Mouse (Mus musculus): ENCODE results near the gene Tmem163.
A peak's percentile ranks its signal among the peaks of the same experiment; 100 is the strongest.

Gene Tmem163

DNA sequence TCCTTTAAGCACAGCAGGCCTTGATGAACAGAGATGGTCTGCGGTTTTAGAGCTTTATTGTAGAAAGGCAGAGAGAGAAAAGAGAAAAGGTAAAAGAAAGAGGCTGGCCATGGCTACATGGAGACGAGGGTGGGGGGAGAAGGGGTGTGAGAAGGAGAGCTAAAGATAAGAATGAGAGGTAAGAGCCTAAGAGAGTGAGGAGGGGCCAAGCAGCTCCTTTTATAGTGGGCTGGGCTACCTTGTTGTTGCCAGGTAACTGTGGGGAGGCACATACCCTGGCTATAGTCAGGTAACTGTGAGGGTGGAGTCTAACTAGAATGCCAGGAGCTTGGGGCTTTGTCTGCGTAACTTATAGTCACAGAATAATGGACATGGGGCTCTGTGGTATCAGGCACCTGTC is 110.7 kb downstream of the Tmem163 start:
- DNase-seq (ENCODE audit: low spot score in 2 of 2), result no peak

DNA sequence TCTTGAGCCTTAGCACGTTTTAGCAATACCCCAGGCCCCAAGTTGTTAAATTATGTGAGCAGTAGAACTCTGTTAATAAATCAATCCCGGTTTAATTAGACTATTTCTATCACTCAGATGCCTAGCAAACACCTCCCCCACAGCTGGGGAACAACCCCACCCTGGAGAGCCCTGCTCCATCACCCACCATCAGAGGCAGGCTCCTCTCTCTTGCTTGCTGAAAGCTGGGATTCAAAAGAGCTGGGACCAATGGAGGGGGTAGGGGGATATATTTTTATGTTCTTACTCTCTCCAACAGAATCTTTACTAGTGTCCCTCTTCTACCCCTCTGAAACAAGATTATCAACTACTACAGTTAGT is 122.9 kb downstream of the Tmem163 start:
- DNase-seq (ENCODE audit: low spot score in 2 of 2), result no peak

DNA sequence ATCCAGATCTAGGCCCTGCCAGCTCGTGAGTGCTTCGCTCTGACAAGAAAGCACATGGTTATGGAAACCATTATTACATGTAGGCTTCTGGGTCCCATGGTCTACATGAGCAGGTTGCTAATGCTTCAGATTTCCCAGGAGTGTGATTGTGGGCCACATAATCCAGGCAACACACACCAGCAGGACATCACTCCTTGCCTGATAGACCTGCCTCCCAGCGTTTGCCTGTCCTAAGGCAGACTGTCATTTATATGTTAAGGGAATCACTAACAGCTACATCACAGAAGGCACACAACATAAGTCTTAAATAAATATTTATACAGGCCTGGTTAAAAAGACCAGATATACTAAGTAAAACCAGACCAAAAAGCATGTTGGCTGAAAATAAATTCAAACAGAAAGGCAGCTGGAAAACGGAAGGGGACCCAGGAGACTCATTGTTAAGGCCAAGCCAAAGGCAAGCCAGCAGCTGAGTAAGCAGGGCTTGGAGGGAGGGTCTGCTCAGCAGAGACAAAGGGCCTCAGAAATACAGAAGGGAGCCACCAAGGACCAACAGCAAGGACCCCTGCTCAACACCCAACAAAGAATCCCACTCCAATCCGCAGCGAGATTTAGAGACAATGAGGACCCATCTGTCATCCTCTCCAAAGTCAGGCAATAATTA is 123.4 kb downstream of the Tmem163 start:
- DNase-seq (ENCODE audit: low spot score in 2 of 2), result no peak

DNA sequence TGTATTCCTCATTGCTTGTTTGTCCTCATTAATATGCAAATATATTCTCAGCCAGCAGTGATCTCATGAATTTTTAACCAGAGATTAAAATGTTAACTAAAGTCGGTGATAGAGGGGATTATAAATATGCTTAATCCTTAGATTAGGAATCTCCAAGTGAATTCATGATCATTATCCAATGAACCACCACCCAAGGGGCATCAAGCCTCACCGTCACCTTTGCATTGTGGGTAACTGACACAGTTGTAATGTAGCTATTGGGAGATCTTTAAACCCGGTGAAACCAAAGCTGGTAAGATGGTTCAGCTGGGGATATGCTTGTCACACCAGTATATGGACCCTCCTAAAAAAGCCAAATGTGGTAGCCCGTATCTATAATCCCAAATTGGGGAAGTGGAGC is 131.3 kb downstream of the Tmem163 start:
- DNase-seq (ENCODE audit: low spot score in 2 of 2), result no peak

DNA sequence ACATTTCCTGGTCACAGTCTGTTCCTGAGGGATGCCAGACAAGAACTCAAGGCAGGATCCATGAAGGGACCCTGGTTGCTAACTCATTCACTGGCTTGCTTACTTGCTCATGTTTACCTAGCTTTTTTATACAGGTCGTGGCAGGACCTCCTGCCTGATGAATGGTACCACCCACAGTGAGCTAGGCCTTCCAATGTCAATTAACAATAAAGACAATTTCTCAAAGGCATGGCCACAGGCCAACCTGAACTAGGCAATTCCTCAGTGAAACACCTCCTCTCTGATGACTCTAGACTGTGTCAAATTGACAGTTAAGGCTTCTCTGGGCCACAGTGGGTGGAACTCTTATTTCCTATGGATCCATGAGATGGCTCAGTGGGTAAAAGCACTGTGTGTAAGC is 136.6 kb downstream of the Tmem163 start:
- DNase-seq (ENCODE audit: low spot score in 2 of 2), result no peak

DNA sequence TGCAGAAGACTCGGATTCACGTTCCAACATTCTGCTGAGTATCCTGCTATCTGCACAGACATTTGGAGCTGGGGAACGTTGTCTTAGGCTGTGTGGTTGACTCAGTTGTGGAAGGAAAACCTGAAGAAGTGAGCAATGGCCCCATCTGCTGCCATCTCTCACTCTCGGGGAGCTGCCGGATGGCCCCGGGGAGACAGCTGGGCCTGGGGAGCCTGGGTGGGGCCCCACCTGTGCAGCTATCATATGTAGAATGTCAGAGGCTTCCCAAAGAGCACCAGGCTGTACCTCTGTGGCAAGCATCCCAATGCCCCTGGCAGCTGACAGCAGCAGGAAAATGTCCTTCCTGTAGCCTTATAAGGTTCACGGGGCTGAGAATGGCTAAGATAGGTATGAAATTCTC is 137.4 kb downstream of the Tmem163 start:
- no peak for DNase-seq (ENCODE audit: low spot score in 2 of 2)

DNA sequence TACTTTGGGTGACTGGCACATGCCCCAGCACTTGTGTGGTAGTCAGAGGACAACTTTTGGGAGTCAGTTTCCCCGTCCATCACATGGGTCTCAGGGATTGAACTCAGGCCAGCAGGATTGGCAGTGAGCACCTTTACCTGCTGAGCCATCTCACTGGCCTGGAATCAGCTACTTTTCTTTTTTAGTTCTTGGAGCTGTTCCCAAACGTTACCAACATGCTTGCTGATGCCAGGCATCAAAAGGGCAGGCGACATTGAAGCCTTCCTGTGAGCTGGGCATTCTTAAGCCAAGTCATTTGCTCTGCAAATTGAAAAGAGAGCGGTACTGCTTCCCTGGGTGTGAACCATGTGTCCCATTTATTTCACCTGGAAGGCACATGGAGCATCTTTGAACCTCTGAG is 137.8 kb downstream of the Tmem163 start:
- DNase-seq (ENCODE audit: low spot score in 2 of 2), result no peak

DNA sequence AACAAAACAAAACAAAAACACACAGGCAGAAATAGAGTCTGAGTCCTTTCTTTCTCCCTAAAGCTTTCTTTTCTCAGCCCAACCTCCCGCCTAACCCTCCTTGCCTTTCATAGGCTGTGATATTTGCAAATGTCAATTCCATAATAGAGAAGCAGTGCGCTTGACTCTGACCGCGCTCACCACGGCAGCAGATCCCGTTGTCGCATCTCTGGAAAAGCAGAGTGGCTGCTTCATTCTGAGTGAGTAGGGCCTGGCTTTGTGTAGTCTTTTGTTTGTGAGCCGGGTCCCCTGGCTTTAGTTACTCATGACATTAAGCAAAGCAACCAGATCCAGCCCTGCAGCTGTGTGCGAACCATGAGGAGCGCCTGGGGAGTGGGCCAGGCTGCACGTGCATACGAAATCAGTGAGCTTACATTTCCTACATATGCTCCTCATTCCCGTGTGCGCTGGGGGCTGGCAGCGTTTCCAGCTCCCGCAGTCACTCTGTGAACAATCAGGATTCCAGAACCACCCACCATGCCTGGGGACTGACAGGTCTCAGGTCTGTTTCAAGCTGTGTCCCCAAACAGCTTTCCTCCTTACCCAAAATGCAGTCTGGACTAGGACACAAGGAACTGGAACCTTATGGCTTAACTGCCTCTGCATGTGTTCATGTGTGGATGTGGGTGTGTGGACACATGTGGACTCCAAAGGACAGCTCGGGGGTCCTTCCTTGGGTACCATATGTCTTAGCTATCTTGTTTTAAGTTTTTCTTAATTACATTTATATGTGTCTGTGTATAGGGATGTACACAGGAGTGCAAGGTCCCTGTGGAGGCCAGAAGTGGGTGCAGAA is 141.9 kb downstream of the Tmem163 start:
- no peak for DNase-seq (ENCODE audit: low spot score in 2 of 2)

DNA sequence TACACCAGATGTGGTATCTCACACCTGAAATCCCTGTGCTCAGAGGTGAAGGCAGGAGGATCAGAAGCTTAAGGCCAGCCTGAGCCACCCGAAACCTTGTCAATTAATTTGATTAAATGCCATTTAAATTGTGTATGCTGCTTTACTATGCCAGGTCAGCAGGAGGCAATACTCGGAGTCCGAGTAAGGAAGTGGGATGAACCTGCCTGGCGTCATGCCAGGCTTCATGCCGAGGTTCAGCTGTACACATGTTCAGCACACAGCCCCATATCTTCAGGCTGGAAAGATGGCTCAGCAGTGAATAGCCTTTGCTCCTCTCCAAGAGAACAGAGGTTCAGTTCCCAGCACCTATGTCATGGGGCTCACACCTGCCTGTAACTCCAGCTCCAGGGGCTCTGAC is 142.9 kb downstream of the Tmem163 start:
- DNase-seq (ENCODE audit: low spot score in 2 of 2), result no peak

DNA sequence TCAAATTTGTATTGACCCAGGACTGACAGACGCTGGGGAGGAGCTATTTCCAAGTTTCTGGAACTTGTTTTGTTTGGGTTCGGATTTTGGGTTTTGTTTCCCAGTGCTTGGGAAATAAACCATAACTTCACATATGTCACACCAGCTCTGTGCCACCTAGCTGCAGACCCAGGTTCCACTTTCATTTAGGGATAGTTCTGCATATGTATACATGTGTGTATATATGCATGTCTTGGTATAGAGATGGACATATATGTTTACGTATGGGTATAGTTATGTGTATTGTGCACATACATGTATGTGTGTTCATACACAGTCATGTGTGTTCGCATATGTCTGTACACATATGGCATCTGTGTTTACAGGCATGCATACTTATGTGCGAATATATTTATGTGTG is 147.6 kb downstream of the Tmem163 start:
- DNase-seq (ENCODE audit: low spot score in 2 of 2), result no peak

DNA sequence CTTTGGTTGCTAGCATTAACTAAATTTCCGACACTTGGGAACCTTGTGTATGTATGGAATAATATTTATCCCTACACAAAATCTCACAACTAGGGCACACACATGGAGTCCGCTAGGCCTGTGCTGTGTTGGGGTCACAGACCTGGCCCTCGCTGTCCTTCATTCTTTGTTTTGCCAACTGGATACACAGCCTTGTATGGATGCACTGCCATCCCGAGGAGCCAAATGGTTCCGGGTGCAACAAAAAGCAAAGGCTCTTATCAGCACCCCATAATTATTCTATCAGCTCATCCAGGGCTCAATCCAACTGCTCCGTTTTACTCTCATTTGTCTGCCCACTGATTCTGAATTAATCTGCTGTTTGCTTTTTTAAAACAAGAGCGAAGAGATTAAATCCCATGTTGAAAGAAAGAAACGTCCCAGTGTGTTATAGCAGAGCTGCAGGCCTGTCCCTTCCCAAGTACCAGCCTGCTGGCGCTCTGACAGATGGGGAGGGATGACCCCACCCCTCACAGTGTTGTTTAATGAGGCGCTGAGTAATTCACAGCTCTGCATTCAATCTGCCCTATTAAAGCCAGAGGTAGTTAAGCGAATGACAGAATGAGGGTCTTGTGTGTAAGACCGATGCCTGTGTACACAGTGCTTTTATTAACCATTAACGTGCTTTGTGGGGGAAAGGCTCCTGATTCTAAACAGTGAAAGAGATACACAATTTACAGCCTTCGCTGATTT is 148.3 kb downstream of the Tmem163 start:
- no peak for DNase-seq (ENCODE audit: low spot score in 2 of 2)

DNA sequence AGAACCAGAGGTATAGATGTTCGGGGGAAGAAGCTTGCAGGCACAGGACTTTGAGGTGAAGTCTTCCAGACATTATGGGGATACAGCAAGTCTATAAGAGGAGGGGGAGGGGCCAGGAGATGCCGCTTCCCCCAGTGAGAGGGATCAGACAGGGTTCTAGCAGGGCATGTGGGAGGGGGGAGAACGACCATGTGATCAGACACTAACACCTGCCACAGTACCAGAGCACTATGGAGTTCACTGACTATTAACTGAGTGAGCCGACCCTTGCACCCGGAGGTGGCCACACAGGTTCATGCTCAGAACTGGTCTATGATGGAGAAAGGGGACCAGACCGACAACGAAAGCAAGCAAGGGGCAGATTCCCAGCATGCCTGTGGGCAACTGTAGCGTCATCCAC is 156.0 kb downstream of the Tmem163 start:
- DNase-seq (ENCODE audit: low spot score in 2 of 2), result no peak

DNA sequence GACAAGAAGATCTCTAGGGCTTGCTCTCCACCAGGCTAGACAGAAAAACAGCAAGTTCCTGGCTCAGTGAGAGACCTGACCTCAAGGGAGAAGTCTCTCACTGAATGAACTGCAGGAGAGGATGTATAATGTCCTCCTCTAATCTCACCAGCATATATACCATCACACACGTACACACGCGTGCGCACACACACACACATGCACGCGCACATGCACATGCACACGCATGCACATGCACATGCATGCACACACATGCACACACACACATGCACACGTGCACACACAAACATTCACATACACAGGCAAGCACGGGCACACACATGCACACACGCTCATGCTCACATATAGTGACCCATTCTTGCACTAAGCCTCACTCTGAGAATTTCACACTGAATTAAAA is 164.5 kb downstream of the Tmem163 start:
- DNase-seq (ENCODE audit: low spot score in 2 of 2), result no peak

DNA sequence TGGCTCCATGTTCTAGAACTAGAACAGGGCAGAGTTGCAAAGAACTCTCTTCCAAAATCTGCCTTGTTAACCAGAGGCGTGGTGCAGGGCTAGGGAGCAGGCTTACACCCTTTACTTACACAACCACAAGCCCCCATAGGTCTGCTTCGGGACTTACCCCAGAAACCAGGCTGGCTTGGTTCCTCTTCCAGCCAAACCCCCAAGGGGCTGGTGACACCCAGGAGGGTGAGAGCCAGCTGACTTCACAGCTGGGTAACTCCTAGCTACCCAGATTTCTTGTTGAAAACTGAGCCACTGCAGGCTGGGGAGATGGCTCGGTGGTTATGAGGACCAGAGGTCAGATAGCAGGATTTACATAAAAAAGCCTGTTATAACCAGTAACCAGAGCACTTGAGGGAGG is 164.9 kb downstream of the Tmem163 start:
- DNase-seq (ENCODE audit: low spot score in 2 of 2), result peak in 1 of 2 experiments; percentile 88

DNA sequence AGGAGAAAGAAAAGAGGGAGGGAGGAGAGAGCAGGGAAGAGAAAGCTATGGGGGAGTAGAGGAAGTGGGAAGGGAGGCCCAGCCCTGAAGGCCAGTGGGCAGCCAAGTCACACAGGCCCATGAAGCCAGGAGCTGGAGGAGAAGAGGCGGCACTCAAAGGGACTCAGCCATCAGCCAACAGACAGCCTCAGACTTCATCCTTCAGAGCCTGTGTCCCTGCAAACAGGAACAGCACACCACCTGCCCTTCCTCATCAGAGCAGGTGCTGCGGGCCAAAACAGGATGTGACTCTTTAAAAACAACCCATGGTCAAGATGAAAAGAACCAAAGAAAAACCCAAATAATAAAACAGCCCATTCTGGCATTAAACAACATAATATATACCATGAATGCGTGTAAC is 165.7 kb downstream of the Tmem163 start:
- peak in 1 of 2 experiments; percentile 69 for DNase-seq (ENCODE audit: low spot score in 2 of 2)

DNA sequence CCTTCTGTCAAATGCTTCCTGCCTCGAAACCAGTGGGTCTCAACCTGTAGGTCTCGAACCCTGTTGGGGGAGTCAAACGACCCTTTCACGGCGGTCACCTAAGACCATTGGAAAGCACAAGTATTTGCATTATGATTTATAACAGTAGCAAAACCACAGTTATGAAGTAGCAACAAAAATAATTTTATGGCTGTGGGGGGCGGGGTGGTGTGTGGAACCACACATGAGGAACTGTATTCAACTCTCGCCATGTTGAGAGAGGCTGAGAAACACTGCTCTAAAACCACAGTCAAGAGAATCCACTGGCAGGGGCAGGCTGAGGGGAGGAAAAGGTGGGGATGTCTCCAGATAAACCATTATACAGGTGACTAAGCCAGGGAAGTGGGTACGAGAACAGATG is 166.2 kb downstream of the Tmem163 start:
- peak in 1 of 2 experiments; percentile 65 for DNase-seq (ENCODE audit: low spot score in 2 of 2)

DNA sequence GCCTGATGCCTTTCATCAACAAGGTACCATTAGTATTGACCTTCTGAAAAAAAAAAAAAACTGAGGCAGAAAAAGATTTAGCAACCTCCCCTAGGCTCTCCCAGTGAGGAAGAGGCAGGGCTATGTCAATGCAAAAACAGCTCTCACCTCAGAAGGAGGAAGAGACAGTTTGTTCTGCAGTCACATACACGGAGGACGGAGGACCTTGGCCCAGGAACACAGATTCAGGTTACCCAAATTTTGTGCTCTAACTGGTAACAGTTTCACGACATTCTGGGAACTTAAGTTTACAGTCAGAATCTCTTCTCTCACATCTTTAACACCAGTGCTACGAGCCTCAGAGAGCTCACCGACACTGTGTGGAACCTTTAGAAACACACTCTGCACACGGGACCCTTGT is 166.6 kb downstream of the Tmem163 start:
- peak in 1 of 2 experiments; percentile 47 for DNase-seq (ENCODE audit: low spot score in 2 of 2)

DNA sequence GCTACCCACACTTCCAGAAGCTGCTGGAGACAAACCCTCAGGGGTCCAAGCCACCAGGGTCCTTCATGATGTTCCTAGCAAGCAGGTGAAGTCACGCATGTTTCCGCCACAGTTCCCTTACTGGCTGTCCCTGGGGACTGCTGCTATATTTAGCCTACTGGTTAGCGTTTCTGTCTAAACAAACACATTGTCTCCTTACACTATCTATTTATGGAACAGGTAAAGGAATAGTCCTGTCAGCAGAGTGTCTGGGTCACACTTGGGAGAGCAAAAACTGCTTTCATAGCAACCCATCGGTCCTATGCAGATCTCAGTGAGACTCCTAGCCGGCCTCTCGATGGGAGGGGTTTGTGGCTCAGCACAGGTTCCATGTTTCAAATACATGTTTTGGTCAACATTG is 168.0 kb downstream of the Tmem163 start:
- peak in 1 of 2 experiments; percentile 60 for DNase-seq (ENCODE audit: low spot score in 2 of 2)

DNA sequence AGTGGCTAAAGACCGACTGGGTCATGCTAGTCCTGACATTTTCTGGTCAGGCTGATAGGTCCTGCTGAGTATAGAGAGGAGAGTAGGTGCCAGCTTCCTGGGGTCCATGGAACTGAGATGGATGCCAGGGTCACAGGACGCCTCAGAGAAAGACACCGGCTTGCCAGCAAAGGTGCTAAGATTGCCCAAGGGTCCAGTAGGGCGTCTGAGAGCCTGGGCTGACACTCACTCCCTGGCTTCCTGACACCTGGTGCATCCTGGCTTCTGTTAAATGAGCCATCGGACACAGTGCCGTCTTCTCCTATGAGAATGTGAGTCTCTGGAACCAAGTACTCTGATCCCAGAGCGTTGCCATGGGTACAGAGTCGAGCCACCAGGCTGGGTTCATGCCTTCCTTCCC is 170.4 kb downstream of the Tmem163 start:
- no peak for DNase-seq (ENCODE audit: low spot score in 2 of 2)

DNA sequence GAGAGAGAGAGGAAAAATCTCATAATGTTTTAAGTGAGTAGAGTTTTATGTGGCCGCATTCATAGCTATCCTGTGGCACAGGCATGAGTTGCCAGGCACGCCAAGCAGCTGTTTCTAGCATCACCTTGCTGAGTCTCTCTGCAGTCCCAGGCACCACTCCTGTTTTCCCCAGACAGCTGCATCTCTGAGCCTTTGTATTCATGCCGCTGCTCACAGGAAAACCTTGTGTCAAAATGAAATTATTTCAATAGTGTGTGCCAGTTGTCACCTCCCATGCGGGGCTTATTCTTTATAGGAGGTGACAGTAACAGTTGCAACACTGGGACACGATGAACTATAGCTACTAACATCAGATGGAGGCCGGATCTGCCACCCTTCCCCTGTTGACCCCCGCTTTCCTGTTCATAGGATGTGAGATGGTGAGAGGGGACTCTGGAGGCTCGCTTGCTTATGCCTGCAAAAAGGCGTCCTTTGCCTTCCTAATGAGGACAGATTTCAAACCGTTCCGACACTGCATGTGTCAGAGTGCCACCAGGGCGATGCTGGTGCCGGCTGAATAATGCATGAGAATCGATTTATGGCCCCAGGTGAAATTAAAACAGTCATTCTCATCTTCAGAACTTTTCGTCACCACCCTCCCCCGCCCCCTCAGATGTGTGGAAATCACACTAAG is 171.1 kb downstream of the Tmem163 start:
- DNase-seq (ENCODE audit: low spot score in 2 of 2), result no peak

DNA sequence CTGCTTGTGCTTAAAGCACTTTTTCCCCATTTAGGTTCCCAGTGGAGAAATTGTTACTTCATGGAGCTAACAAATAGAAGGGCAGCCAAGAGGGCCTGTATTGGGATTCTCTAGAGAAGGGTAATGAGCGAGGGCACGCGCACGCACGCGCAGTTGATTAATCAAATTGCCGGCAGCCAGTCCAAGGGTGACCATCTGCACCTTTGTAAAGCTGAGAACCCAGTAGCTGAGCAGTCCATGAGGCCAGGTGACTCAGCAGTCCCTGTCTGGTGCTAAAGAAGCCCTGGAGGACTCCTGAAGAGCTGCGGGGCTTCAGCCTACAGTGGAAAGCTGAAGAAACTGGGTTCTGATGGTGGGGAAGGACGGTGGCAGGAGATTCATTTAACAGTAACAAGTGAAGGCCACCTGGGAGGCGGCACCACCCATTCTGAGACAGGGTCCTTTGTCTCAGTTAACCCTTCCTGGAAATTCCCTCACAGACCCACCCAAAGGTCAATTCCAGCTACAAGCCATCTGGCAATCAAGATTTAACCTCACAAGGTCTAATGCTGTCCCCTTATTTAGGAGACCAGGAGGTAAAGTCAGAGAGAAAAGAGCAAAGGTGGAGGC is 172.2 kb downstream of the Tmem163 start:
- no peak for DNase-seq (ENCODE audit: low spot score in 2 of 2)

DNA sequence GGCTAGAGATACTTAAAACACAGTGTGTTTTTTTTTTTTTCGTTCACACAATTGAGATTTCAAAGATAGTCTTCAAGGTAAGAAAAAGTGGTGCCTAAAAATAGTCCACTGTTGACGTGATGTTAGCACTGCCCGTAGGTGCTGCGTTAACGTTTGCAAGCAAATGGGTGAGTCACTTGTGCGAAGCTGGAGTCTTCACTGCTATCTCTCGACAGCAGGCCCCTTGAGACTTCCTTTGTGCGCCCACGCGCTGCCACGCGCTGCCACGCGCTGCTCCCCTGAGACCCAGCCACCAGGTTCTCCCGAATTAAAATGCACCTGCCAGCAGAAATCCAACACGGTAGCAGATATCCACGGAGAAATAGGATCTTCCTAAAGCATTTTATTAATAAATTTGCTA is 178.6 kb downstream of the Tmem163 start:
- DNase-seq (ENCODE audit: low spot score in 2 of 2), result peak; percentile 28 to 75
